Mouse (Mus musculus) limb, embryonic 11.5 days (tissue): ENCODE measurements at regions not wholly inside any gene's neighbourhood (a gene's known extent, or its start where the extent isn't known, plus 50 kb on each side); places are given as distances from the start of the nearest gene placed in this dataset.

Source experiments
- ATAC-seq: fragments of 200-750 bp; cut with Nextera tagmentation; 2 replicates; pipeline ENCODE4 v1.8.0; 2017; ENCODE audit warnings: low read depth; ENCODE audit not compliant: insufficient number of reproducible peaks, low FRiP score, low TSS enrichment
- DNase-seq: peaks from one replicate; pipeline ENCODE4 v3.0.0-alpha.2; 2015; ENCODE audit warnings: low spot score
- H3K27ac ChIP-seq: fragments of 300-500 bp; sonication (generic); replicated peaks from 2 replicates; pipeline ENCODE4 v1.5.1; 2014; ENCODE audit warnings: low read depth, mild to moderate bottlenecking, low read length
- H3K27me3 ChIP-seq: fragments of 300-500 bp; sonication (generic); 2 replicates; pipeline ENCODE4 v1.6.1; 2014; ENCODE audit warnings: mild to moderate bottlenecking, low read length, mixed read lengths; ENCODE audit not compliant: control insufficient read depth, insufficient read depth
- H3K36me3 ChIP-seq: fragments of 300-500 bp; sonication (generic); 2 replicates; pipeline ENCODE4 v1.6.1; 2014; ENCODE audit warnings: mild to moderate bottlenecking, low read length, moderate library complexity, mixed read lengths; ENCODE audit not compliant: control insufficient read depth, insufficient read depth
- H3K4me1 ChIP-seq: fragments of 300-500 bp; sonication (generic); 2 replicates; pipeline ENCODE4 v1.6.1; 2014; ENCODE audit warnings: low read length, mixed read lengths; ENCODE audit not compliant: control insufficient read depth, insufficient read depth
- H3K4me2 ChIP-seq: fragments of 300-500 bp; sonication (generic); 2 replicates; pipeline ENCODE4 v1.6.1; 2014; ENCODE audit warnings: low read depth, mild to moderate bottlenecking, moderate library complexity; ENCODE audit not compliant: severe bottlenecking
- H3K4me3 ChIP-seq: fragments of 300-500 bp; sonication (generic); 2 replicates; pipeline ENCODE4 v1.5.1; 2014; ENCODE audit warnings: low read depth, low read length
- H3K9ac ChIP-seq: fragments of 300-500 bp; sonication (generic); 2 replicates; pipeline ENCODE4 v1.6.1; 2014; ENCODE audit warnings: mild to moderate bottlenecking, low read length
- H3K9me3 ChIP-seq: fragments of 300-500 bp; sonication (generic); 2 replicates; pipeline ENCODE4 v1.6.1; 2016; ENCODE audit warnings: low read length; ENCODE audit not compliant: control insufficient read depth
- WGBS: fragments of 180-500 bp; shearing (Covaris S2); extraction: QIAGEN DNeasy Blood & Tissue Kit; methylation state at CpG from one replicate; pipeline ENCODE4 v1.1.7; 2014; 5-methylcytosine and 5-hydroxymethylcytosine counted together

GRCm38 (mm10) chr14:15061966-15062860, 259.0 kb downstream of the Nek10 start:
- Histone ChIP-seq H3K36me3 (no peaks in the 10 kb centered on the region), H3K4me2 (no peak overlapping the region), H3K9me3 (no peaks in the 10 kb centered on the region), H3K27ac (no peak overlapping the region; the same call in 1 of the 2 replicates), H3K27me3 (no peaks in the 10 kb centered on the region), H3K9ac (no peak overlapping the region), H3K4me3 (no peak overlapping the region), H3K4me1 (peaks cover 2% of the 10 kb centered on the region; the same call in 1 of the 2 replicates)
- 63% methylated on average over 5 of the region's 5 CpGs for WGBS
- DNase-seq (no peak), ATAC-seq (peak; percentile 73; the same call in 1 of the 2 replicates)

GRCm38 (mm10) chr14:15062861-15063418, 259.7 kb downstream of the Nek10 start:
- ATAC-seq (peak; percentile 56; the same call in 1 of the 2 replicates), DNase-seq (no peak)
- H3K4me1 ChIP-seq = peaks cover 2% of the 10 kb centered on the region; the same call in 1 of the 2 replicates
- 54% methylated on average over 4 of the region's 4 CpGs for WGBS
- no peak overlapping the region for H3K9ac ChIP-seq
- no peak overlapping the region for H3K4me2 ChIP-seq
- H3K4me3 ChIP-seq = no peak overlapping the region
- no peaks in the 10 kb centered on the region for H3K36me3 ChIP-seq
- no peaks in the 10 kb centered on the region for H3K27me3 ChIP-seq
- H3K9me3 ChIP-seq = no peaks in the 10 kb centered on the region
- H3K27ac ChIP-seq = no peak overlapping the region; the same call in 1 of the 2 replicates

GRCm38 (mm10) chr14:15064991-15065525, 261.8 kb downstream of the Nek10 start:
- Histone ChIP-seq H3K4me1 (peaks cover 2% of the 10 kb centered on the region; the same call in 1 of the 2 replicates), H3K27ac (no peak overlapping the region), H3K27me3 (no peaks in the 10 kb centered on the region), H3K36me3 (no peaks in the 10 kb centered on the region), H3K9me3 (no peaks in the 10 kb centered on the region), H3K4me2 (no peak overlapping the region), H3K9ac (no peak overlapping the region), H3K4me3 (no peak overlapping the region)
- WGBS = 81% methylated on average over 5 of the region's 5 CpGs
- DNase-seq (no peak), ATAC-seq (no peak)

DNA sequence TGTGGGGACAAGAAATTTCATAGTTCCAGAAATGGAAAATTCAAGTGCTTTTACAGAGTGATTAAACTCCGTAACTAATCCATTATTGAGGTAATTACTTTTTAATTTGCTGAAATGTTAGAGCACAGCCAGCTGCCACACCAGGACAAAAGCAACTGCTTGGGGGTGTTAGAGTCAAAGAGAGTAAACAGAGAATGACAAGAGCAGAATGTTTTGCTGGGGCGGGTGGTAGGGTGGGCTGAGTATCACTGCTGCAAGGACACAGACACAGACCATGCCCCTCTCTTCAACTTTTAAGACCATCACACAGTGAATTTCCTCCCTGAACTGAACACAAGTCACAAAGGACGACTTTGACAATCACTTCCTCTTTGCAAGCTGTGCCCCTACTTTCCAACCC, 272.7 kb downstream of the Nek10 start:
- no peak for DNase-seq

GRCm38 (mm10) chr14:15082889-15083288, 279.7 kb downstream of the Nek10 start:
- 83% methylated on average over 2 of the region's 2 CpGs for WGBS
- ATAC-seq (no peak), DNase-seq (no peak)
- Histone ChIP-seq H3K27me3 (no peaks in the 10 kb centered on the region), H3K4me3 (no peak overlapping the region), H3K4me1 (no peaks in the 10 kb centered on the region), H3K36me3 (no peaks in the 10 kb centered on the region), H3K9me3 (no peaks in the 10 kb centered on the region), H3K4me2 (no peak overlapping the region), H3K27ac (no peak overlapping the region), H3K9ac (no peak overlapping the region)

More for the DNA sequence above, 272.7 kb downstream of the Nek10 start:
- no peak overlapping the region for H3K4me2 ChIP-seq
- ATAC-seq = no peak
- no peaks in the 10 kb centered on the region for H3K27me3 ChIP-seq
- no peak overlapping the region for H3K27ac ChIP-seq
- 58% methylated on average over 3 of the region's 3 CpGs for WGBS
- no peak overlapping the region for H3K4me3 ChIP-seq
- no peaks in the 10 kb centered on the region for H3K36me3 ChIP-seq
- H3K9ac ChIP-seq = no peak overlapping the region
- no peaks in the 10 kb centered on the region for H3K9me3 ChIP-seq
- H3K4me1 ChIP-seq = no peaks in the 10 kb centered on the region

GRCm38 (mm10) chr14:15083812-15084211, 280.6 kb downstream of the Nek10 start:
- Histone ChIP-seq H3K9me3 (no peaks in the 10 kb centered on the region), H3K27me3 (no peaks in the 10 kb centered on the region), H3K4me2 (no peak overlapping the region), H3K4me3 (no peak overlapping the region), H3K27ac (no peak overlapping the region), H3K4me1 (no peaks in the 10 kb centered on the region), H3K9ac (no peak overlapping the region), H3K36me3 (no peaks in the 10 kb centered on the region)
- DNase-seq (no peak), ATAC-seq (no peak)
- WGBS = 50% methylated on average over 1 of the region's 1 CpGs

DNA sequence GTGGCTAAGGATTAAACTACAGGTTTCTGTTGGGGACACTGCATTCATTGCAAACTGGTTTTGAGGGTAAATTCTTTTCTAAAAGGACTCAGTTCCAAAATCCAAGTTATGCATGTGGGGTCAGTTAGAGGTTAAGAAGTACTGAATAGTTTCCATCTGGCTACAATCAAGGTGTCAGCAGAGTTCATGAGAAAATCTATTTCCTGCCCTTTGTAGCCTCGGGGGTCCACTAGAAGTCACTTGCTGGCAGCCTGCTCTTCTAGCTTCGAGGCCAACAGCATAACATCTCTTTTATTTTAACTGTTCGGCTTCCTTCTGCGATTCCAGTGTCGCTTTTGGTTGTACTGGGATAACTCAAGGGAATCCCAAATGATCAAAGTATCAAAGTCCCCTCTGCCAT, 283.8 kb downstream of the Nek10 start:
- Histone ChIP-seq H3K36me3 (no peaks in the 10 kb centered on the region), H3K4me2 (no peak overlapping the region), H3K27ac (no peak overlapping the region), H3K9ac (no peak overlapping the region), H3K9me3 (no peaks in the 10 kb centered on the region), H3K27me3 (no peaks in the 10 kb centered on the region), H3K4me3 (no peak overlapping the region), H3K4me1 (no peaks in the 10 kb centered on the region)
- DNase-seq = peak; percentile 28
- ATAC-seq = no peak
- 19% methylated on average over 5 of the region's 5 CpGs for WGBS

DNA sequence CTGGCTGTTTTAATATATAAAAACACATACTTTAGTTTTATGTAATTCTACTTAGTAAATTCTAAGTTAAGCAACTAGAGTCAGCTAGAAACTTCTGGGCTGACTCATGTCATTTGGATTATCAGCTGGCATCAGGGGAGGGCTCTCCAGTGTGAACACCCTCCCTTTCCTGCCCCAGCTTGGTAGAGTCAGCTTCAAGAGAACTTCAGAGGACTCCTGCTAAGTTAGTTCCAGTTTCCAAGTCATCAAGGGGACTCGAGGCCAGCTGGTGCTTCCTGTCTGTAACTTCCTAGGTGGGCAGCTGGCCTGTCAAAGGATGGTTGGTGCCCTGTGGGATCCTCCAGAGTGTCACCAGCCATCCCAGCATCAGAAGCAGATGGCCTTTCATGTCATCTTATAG, 293.6 kb downstream of the Nek10 start:
- WGBS = 39% methylated on average over 1 of the region's 1 CpGs
- Histone ChIP-seq H3K9me3 (no peaks in the 10 kb centered on the region), H3K4me1 (no peaks in the 10 kb centered on the region), H3K4me2 (no peak overlapping the region), H3K27ac (no peak overlapping the region), H3K27me3 (no peaks in the 10 kb centered on the region), H3K4me3 (no peak overlapping the region), H3K9ac (no peak overlapping the region), H3K36me3 (no peaks in the 10 kb centered on the region)
- DNase-seq (no peak), ATAC-seq (no peak)
